Mouse (Mus musculus) E14TG2a.4 (cell line): ENCODE measurements around the gene Sdhb.

ENCODE experiments used
- CTCF ChIP-seq: conservative IDR thresholded peaks from 2 replicates; pipeline ENCODE4 v1.5.1; 2014; ENCODE audit warnings: low read length
- POU5F1 ChIP-seq: IDR thresholded peaks from 2 replicates; pipeline ENCODE4 v1.6.1; 2014; ENCODE audit warnings: low read length, borderline replicate concordance

DNA sequence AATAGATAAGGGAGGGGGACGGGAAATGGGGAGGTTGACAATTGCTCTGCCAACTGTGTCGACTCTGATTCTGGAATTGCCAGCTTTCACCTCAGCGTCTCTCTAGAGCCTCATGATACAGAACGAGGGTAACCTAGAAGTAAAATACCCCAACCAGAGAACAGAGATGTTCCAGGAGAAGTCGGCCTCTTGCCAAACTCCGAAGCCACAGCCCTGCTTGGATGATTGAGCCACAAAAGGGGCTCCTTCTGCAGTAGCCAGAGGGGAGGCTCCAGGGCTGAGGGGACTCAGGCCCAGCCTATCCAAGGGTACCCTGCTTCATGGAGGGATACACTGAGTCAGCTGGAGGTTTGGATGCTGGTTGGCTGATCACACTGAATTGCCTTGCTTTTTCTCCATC, 2.7 kb upstream of the Sdhb start:
- no peak for TF ChIP-seq CTCF
- no peak for TF ChIP-seq POU5F1
